Mouse (Mus musculus) adipocyte (in vitro differentiated cells): ENCODE measurements at regions not wholly inside any gene's neighbourhood (a gene's known extent, or its start where the extent isn't known, plus 50 kb on each side); places are given as distances from the start of the nearest gene placed in this dataset.
"Not testable (repeated sequence)": the region's sequence is repeated elsewhere in the genome, so short reads cannot be mapped to it uniquely, and the experiment has no call there.

ENCODE experiments used
- DNase-seq: peaks from one replicate; pipeline ENCODE4 v3.0.0-alpha.2; 2016; ENCODE audit warnings: low spot score

DNA sequence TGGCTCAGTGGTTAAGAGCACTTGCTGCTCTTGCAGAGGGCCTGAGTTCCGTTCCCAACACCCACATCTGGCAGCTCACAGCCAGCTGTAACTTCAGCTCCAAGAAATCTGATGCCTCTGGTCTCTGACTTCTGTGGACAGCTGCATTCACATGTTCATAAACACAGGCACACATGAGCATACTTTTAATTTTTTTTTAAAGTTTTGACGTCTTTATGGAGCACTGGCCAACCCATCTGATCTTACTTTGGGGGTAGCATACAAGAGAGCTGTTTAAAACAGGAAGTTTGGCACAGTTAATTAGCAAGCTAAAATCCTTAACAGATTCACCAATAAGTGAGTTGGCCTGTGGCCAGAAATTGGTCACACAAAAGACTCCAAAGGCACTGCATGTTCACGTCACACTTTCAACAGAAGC lies 81.2 kb upstream of the Atl2 start:
- no peak for DNase-seq

DNA sequence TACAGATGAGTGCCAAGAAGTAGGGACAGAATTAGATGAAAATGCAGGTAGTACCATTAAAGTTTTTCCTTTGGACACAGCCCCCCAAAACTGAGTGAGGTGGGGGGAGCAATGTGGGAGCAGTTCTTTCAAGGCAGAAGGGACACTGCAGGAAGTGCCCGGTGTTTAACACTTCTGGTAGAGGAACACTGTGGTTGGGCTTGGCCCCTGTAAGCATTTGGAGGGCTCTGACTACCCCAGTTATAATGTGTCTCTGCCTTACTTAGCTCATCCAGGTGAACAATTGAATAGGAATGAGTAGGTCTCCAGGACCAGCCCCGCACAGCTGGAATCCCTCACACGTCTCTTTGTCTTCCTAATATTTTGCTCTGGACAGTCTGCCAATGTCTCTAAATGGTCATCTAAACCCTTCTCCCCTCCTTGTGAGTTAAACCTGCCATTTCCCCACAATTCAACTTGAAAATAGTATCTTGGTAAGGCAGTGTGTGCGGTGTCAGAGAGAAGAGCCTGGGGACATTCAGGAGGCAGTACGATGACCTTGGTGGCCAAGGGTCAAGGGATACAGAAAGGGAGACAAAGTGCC lies 80.7 kb upstream of the Atl2 start:
- no peak for DNase-seq

DNA sequence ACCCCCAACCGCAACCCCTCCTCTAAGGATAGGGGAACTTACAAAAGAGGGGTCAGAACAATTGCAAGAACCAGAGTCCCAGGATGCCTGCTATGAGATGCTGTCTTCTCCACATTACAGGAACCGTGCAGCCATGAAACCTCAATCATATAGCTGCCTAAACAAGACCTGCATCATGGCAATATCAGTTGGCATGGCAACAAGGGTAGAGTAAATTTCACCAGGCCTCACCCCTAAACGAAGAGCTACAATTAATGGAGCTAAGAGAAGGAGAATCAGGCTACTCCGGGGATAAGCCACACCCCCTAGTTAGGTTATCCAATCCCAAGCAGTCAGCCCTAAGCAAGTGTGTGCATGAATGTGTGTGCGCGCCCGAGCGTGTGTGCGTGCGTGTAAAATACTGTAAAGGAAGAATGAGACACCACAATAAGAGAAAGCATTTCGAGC lies 80.1 kb upstream of the Atl2 start:
- no peak for DNase-seq

DNA sequence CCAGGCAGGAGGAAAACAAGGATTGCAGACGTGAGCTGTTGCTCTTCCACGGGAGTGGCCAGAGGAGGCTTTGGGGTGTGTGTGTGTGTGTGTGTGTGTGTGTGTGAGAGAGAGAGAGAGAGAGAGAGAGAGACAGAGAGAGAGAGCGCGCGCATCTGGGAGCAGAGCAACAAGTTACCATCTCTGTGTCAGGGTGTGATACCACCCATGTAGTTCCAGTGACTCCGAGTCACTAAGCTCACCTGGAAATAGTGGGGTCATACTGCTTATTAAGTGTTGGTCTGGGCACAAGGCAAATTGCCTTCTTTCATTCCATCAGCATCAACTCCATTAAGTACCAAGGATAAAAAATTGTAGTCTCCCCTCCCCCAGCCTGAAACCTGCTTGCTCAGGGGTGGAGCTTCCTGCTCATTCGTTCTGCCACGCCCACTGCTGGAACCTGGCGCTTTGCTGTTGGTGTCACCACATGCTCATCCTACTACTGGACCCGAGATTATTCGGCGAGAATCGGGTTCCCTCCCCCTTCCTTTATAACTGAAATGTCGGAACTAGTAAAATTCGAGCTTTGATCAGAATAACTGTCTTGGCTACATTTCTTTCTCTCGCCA lies 79.3 kb upstream of the Atl2 start:
- DNase-seq = not testable (repeated sequence)

DNA sequence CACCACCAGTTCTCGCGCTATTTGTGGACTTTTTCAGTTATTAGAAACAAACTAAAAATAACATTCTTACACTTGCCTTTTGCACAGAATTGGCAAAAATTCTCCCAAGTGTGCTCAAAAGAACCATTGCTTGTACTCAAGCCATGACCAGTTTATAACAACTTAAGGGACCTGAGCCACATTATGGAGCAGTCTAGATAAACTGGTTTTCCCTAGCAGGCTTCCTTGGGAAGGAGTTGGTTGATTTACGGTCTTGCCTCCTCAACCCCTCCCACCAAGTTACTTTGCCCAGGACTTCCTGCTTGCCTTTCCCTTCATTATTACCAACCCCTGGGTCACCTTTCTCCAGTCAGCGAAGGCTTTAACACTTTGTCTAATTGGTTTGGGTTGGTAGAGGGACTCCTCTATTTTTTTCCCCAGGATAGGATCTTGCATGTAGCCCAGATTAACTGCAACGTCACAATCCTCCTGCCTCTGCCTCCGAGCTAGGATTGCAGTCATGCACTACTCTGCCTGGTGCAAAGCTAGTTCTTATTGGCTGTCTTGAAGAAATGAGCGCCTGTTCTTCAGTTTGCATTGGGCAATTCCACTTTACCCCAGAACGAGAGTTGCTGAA lies 75.9 kb upstream of the Atl2 start:
- DNase-seq = peak; percentile 61

DNA sequence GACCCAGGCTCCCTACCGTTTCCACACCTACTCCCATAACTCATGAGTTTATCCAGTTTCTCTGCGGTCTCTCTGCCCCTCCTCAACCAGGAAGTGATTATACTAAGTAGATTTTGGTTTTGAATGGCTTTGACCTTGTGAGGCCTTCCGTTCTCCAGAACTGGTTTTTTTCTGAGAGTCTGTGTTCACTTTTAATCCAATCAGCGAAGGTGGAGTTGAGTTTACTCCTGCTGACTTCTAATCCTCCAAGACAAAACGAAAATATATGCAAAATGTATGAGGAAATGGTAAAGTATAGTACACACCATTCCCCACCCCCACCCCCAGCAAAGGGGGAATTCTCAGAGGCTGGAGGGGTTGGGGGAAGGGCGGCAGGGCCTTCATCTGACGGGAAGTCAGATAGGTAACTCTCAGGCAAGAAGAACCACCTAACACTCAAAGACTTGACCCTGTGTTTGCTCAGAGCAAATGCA lies 73.6 kb upstream of the Atl2 start:
- no peak for DNase-seq

DNA sequence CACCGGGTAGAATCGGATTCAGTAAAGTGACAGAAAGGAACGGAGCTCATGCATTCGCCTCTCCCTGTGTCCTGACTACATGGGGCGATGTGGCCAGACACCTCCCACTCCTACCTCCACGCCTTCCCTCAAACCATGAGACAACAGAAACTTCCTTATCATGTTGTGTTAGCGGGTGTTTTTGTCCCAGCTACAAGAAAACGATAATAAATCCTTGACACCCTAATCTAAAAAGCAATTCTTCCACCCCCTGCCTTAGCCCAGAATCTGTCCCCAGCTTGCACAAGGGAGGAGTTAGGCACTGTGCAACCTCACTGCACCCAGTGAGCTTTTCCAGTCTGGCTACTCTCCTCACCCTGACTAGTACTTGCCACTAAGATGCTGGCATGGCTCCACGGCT lies 72.9 kb upstream of the Atl2 start:
- DNase-seq = no peak

DNA sequence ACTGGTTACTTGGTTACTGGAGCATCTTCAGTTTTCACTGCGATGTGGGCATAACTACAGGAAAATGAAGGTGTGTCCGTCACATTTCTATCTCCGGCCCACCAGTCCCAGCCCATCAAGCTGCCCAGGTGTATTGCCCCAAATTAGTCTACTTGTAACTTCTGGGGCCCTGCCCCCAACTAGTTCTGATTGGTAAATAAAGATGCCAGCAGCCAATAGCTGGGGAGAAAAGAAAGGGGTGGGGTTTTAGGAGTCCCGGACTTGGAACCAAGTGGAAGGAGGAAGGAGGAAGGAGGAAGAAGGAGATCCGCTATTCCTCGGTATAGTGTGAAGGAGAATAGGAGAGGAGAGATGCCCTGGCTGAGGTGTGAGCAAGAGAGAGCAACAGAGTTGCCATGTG lies 71.1 kb upstream of the Atl2 start:
- no peak for DNase-seq

DNA sequence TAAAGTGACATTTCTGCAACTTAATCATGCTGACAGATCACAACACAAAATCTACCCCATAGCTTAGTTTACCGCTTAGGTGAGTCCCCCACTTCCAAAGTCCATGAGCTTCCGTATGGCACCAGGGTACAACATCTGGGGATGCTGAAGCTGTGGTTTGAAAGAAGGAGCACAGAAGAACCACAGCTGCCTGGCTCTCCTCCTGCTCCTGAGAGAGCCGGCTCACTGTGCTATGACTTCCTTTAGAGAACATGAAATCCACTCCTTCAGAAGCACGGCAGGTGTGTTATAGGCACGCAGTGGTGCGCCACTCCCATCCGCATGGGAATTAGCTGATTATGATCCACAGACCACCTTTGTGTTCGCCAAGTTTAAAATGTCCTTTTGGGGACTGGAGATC lies 69.7 kb upstream of the Atl2 start:
- DNase-seq = no peak

DNA sequence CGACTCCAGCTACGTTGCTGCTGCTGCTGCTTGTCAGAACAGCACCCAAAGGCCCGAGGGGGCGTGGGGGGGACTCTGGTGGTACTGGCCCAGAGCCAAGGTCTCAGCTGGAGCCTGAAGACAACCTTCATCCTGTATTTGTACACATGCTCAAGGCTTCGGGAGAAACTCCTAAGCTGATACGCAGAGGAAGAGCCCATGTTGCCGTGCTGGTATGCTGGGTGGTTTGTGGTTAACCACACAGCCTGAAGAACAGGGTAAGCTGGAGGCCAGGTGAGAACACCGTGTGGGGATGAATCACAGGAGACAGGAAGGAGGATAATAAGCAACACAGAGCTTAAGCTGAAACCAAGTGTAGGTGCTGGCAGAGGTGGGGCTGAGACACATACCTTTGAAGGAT lies 68.9 kb upstream of the Atl2 start:
- no peak for DNase-seq

DNA sequence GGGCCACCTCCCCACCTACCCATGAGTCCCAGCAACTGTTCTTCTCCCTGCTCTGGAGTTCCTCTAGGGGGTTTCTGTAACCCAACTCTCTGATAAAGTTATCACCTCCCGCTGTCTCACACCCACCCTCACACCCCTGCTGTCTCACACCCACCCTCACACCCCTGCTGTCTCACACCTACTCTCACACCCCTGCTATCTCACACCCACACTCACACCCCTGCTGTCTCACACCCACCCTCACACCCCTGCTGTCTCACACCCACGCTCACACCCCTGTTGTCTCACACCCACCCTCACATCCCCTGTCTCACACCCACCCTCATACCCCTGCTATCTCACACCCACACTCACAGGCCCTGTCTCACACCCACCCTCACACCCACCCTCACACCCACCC lies 67.4 kb upstream of the Atl2 start:
- no peak for DNase-seq

DNA sequence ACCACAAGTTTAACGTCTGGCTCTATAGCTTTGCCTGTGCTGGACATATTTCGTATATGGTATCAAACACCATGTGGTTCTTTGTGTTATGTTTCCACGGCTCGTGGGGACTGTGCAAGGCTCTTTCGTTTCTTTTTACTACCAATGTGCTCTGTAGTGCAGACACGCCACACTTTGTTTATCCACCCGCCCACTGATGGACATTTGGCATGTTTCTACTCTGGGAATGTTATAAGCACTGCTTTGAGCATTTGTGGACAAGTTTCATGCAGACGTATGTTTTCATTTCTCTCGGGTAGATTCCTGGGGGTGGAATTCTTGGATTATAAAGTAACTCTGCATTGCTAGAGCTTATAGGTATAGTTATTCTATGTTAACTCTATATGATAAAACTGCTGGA lies 65.5 kb upstream of the Atl2 start:
- no peak for DNase-seq

DNA sequence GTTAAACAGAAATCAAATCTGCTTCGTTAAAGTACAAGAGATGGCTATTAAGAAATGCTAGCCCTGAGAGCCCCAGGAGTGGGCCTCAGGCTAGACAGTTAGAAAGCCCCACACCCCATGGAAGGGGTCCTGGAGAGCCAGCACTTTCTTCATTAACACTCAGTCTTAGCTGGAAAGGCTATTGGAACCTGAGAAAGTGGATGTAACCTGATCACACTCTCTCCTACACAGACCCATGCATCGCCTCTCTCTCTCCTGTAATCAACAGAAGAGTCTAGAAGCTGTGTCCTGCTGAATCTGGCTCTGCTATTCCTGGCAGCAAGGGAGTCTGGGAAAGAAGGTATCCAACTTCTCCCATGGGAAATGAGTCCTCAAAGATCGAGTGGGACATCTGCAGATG lies 64.8 kb upstream of the Atl2 start:
- no peak for DNase-seq

DNA sequence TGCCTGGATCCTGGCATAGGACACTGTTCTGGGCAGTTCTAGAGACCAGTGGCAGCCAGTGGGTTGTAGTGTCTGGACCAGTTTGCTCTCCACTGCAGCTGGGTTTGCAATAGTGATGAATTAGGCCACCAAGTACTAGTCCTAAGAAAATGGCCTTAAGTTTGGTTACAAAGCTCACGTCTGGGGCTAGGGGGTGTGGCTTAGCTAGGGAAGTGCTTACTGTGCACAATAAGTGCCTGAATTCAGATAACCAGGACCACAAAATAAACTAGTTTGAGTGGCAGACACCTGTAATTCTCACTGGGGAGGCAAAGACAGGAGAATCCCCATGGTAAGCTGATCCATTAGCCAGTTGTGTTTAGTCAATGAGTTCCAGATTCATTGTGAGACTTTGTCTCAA lies 59.3 kb upstream of the Atl2 start:
- DNase-seq = no peak

DNA sequence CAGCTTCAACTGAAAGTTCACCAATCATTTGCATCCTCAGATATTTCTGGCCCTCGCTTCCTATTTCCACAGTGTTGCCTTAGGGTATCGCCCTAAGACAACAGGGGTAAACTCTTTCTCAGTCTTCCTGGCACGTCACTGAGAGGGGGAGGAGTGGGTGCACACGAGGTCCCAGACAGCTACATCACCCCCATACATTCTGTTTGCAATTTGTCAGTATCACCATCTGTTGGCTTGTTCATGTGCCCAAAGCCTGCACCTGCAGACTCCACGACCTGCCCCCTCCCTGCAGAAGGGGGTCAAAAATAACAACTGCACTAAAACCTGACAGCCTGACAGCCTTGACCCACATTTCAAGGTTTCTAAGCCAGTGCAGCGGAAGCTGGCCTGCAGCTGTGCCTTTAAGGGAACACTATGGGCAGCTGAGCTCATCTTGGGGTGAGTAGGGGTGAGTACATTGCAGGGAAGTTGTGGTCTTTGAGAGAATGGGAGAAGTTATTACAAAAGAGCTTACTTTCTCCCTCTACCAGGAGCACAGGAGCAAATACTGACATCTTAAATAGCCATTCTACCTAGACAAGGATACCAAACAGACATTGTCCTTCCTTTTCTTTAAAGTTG lies 58.8 kb upstream of the Atl2 start:
- DNase-seq = no peak

DNA sequence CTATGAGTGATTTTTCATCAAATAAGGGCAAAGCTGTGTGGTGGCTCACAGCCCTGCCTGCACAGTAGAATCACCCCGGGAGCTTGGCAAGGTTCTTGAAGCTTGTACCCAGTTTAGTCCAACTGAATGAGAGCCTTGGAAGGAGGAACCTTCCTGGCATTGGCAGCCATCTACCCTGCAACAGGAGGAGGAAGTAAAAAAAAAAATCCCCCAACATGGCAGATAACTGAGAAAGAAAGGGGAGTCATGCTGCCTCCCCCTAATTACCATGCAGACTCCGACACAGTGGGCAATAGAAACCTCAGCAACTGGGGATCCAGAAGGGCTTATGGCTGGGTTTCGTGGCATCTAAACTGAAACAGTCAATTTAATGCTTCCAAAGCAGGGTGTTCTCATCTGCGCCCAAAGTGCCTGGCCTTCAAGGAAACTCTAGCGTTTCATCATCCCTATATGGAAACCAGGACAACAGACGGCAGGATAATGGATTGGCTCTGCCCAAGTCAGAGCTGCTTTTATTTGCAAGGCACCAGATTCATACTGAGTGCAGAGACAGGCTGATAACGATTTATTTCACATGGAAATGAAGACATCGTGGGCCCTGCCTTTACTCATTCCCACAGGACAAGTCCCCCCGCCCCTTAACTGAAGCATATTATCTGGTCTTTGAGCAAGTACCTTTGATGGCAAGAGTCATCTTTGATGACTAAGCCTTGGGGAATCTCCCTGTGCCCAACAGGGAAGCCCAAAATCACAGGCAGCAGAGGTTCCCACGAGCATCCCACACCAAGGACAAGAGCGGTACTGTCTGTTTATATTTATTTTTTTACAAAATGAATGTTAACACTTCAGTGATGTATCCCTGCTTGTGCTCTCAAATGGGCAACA lies 52.9 kb upstream of the Atl2 start:
- DNase-seq = peak; percentile 49
